Mouse (Mus musculus) stomach, postnatal 0 days (tissue): Measurements from ENCODE around the gene Tceal7. TPM values are rescaled to one million over a fixed set of nuclear protein-coding genes. Genes with fewer than 3 reads are reported as not detected.
"Not testable (repeated sequence)": the region's sequence is repeated elsewhere in the genome, so short reads cannot be mapped to it uniquely, and the experiment has no call there.

ENCODE experiments used
- ATAC-seq: fragments of 200-750 bp; cut with Nextera tagmentation; 2 replicates; pipeline ENCODE4 v1.8.0; 2017; ENCODE audit not compliant: low FRiP score, low TSS enrichment
- DNase-seq: peaks from one replicate; pipeline ENCODE4 v3.0.0-alpha.2; 2016; ENCODE audit warnings: low spot score
- H3K27ac ChIP-seq: fragments of 300-500 bp; sonication (generic); replicated peaks from 2 replicates; pipeline ENCODE4 v1.5.1; 2014; ENCODE audit warnings: mild to moderate bottlenecking, control low read depth
- H3K27me3 ChIP-seq: fragments of 300-500 bp; sonication (generic); 2 replicates; pipeline ENCODE4 v1.6.1; 2014; ENCODE audit warnings: low read length; ENCODE audit not compliant: control insufficient read depth, insufficient read depth
- H3K36me3 ChIP-seq: fragments of 300-500 bp; sonication (generic); 2 replicates; pipeline ENCODE4 v1.6.1; 2014; ENCODE audit warnings: low read length, mixed read lengths; ENCODE audit not compliant: control insufficient read depth, insufficient read depth
- H3K4me1 ChIP-seq: fragments of 300-500 bp; sonication (generic); replicated peaks from 2 replicates; pipeline ENCODE4 v1.6.1; 2014; ENCODE audit warnings: antibody characterized with exemption; ENCODE audit not compliant: control insufficient read depth, insufficient read depth
- H3K4me2 ChIP-seq: fragments of 300-500 bp; sonication (generic); replicated peaks from 2 replicates; pipeline ENCODE4 v1.6.1; 2014; ENCODE audit warnings: low read depth, mild to moderate bottlenecking, control low read depth, moderate library complexity
- H3K4me3 ChIP-seq: fragments of 300-500 bp; sonication (generic); 2 replicates; pipeline ENCODE4 v1.5.1; 2014; ENCODE audit warnings: low read depth, low read length, control low read depth
- H3K9ac ChIP-seq: fragments of 300-500 bp; sonication (generic); 2 replicates; pipeline ENCODE4 v1.6.1; 2014; ENCODE audit warnings: mild to moderate bottlenecking, low read length, control low read depth, mixed read lengths
- H3K9me3 ChIP-seq: fragments of 300-500 bp; sonication (generic); 2 replicates; pipeline ENCODE4 v1.6.1; 2016; ENCODE audit warnings: low read length; ENCODE audit not compliant: control insufficient read depth
- CTCF ChIP-seq: IDR thresholded peaks from 2 replicates; pipeline ENCODE4 v1.5.1; 2016; ENCODE audit warnings: antibody characterized with exemption, low read depth, mild to moderate bottlenecking, moderate library complexity
- EP300 ChIP-seq: optimal IDR thresholded peaks from 2 replicates; pipeline ENCODE3; 2016; ENCODE audit warnings: antibody characterized with exemption
- WGBS: fragments of 180-500 bp; shearing (Covaris S2); extraction: QIAGEN DNeasy Blood & Tissue Kit; methylation state at CpG from one replicate; pipeline ENCODE4 v1.1.7; 2014; 5-methylcytosine and 5-hydroxymethylcytosine counted together
- microRNA-seq: library from miRNA; unstranded; fragments of <30 nt; microRNA quantifications from one replicate; pipeline ENCODE4, GENCODE M21; 2016
- polyA plus RNA-seq: library from polyadenylated mRNA; unstranded; fragments of >200 nt; fragmentation: Nextera tagmentation; extraction: Ambion mirVana; gene quantifications from 2 replicates; pipeline ENCODE4 v1.2.1, GENCODE M21; 2015

The Tceal7 gene
- polyA plus RNA-seq, 1 experiment from 2014 or later = 0.84 TPM

DNA sequence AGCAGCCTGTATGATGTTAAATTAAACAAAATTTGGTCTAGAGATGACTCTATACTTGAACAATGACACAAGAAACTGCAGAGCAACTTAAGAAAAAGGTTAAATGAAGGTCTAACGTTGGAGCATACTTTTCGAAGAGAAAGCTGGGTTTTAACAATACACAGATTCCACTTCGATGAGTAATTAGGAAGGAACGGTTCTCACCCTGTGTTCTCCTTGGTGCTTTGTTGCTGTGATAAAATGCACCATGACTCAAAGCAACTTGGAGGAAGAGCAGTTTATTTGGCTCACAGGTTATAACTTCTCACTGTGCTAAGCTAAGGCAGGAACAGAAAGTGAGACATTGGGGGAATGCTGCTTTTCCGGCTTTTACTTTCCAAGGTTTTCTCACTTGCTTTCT is 53.1 kb downstream of the Tceal7 start:
- no peaks in the 10 kb centered on the region for H3K27me3 ChIP-seq
- ATAC-seq (no peak), DNase-seq (no peak)
- H3K9ac ChIP-seq = no peak overlapping the region
- 51% methylated on average over 5 of the region's 5 CpGs for WGBS
- H3K4me1 ChIP-seq = no peaks in the 10 kb centered on the region
- no peaks in the 10 kb centered on the region for H3K36me3 ChIP-seq
- no peaks in the 10 kb centered on the region for H3K9me3 ChIP-seq
- H3K27ac ChIP-seq = no peak overlapping the region
- no peak overlapping the region for H3K4me2 ChIP-seq
- no peak overlapping the region for H3K4me3 ChIP-seq
- TF ChIP-seq CTCF = no peak
- no peak for TF ChIP-seq EP300

DNA sequence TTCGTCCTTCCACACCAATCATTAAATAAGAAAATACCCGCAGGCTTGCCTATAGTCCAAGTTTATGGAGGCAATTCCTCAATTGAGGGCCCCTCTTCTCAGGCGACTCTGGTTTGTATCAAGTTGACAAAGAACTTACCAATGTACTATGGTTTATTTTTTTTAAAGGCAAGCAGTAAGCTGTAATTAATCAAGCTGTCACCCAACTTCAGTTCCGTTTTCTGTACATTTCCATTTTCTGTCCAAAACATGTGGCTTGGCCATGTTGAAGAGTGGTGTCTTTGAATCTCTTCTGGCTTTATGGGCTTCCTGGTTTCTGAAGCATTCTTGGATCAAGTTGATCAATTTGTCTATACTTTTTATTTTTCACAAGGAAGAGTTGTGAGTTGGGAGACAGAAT is 53.6 kb downstream of the Tceal7 start:
- H3K36me3 ChIP-seq = no peaks in the 10 kb centered on the region
- H3K27me3 ChIP-seq = no peaks in the 10 kb centered on the region
- ATAC-seq (no peak), DNase-seq (no peak)
- no peak overlapping the region for H3K4me2 ChIP-seq
- H3K4me1 ChIP-seq = no peaks in the 10 kb centered on the region
- no peaks in the 10 kb centered on the region for H3K9me3 ChIP-seq
- H3K9ac ChIP-seq = no peak overlapping the region
- TF ChIP-seq CTCF (no peak), EP300 (no peak)
- H3K4me3 ChIP-seq = no peak overlapping the region
- H3K27ac ChIP-seq = no peak overlapping the region
- 51% methylated on average over 4 of the region's 4 CpGs for WGBS

DNA sequence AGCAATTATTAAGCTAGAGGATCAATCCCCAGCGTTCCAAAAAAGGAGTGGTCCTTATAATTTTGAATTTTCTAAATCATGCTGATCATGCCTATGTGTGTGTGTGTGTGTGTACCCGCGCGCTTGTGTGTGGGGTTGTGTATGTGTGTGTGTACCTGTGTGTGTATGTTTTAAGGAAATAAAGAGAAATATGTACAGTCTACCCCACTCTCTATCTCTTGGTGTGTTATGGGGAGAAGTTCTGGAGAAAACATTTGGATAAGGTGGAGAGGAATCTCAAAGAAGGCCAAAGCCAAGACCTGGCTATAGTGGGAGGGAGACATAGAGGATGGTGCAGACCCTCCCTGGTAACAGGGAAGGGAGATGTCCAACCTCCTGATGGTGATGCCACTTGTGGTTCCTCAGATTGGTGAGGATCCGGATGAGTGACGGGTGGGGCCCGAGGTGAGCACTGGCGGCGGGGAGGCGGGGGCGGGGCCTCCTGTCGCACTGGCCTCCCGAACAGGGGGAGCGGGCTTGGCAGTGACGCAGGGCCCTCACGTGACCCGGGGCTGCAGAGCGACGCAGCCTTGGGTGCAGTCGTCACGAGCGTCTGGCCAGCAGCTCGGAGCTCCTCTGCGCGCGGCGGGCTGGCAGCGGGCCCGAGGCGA is 55.3 kb downstream of the Tceal7 start, which contains the start of gene Bex3:
Gene Bex3 (plus strand): TSS at position 511 of the 650 bp plus-strand sequence.
- Histone ChIP-seq H3K9ac (0 out of 2 replicates have a peak within 1 kb of the TSS, but pooled peaks have one; percentile 18), H3K4me2 (peak within 1 kb of the TSS; percentile 35; the same call in 1 of the 2 replicates), H3K4me3 (peak within 1 kb of the TSS; percentile 40)
- not testable (repeated sequence) for DNase-seq, H3K27ac ChIP-seq, H3K36me3 ChIP-seq, H3K4me1 ChIP-seq, H3K9me3 ChIP-seq, H3K27me3 ChIP-seq
- WGBS = 64% methylated on average over 4 of the region's 30 CpGs
- ATAC-seq = peak; percentile 94

DNA sequence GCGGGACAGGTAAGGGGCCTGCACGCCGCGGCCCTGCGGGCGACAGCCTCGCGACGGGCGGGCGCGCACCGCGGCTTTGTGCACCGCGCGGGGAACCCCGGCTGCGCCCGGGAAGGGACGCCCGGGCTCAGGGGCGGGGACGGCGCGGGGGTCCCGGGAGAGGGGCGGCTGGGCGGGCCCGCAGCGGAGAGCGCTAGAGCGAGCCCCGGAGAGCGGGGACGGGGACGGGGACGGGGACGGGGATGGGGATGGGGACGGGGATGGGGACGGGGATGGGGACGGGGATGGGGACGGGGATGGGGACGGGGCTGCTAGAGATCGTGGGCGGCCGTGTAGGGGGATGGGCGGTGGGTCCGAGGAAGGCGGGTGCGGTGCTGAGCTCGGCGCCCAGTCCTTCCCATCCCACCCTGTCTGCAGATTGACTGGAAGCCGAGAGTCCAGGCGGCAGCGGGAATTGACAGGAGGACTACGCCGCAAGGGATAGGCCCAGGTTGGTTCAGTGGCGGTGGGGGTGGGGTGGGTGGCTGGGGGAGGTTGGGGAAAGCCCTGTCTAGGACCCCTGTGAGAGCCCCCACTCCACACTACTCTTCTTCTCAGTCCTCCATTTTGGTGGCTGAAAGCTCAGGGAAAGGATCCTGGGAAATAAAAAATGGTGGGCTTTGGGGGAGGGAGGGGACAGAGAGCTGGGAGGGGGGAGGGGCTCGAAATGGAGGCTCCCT is 56.0 kb downstream of the Tceal7 start:
- 0 out of 2 replicates have a peak overlapping the region, but pooled peaks have one; percentile 18 for H3K9ac ChIP-seq
- ATAC-seq = peak; percentile 64
- H3K36me3 ChIP-seq, H3K27me3 ChIP-seq, H3K4me1 ChIP-seq, H3K9me3 ChIP-seq, H3K27ac ChIP-seq: not testable (repeated sequence)
- DNase-seq = peak; percentile 15
- H3K4me2 ChIP-seq = peak overlapping the region; percentile 35; the same call in 1 of the 2 replicates
- 21% methylated on average over 13 of the region's 60 CpGs for WGBS
- peak overlapping the region; percentile 40 for H3K4me3 ChIP-seq

DNA sequence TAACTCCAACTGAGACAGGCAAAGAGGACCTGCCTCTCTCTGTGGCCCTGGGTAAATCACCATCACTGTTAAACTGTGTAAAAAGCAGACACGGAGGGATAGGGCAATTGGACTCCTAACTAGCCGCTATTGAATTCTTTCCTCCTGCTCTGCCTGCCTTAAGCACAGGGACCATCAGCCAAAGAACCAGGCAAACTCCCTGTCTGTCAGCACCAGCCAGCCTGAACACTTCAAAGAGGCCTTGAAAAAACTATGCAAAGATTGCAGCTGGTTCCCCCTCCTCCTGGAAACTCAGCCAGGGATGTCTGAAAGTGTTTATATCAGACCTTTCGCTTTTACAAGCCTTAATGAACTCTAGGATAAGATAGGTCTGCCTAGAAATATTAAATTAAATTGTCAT is 60.0 kb downstream of the Tceal7 start:
- 20% methylated on average over 3 of the region's 3 CpGs for WGBS

DNA sequence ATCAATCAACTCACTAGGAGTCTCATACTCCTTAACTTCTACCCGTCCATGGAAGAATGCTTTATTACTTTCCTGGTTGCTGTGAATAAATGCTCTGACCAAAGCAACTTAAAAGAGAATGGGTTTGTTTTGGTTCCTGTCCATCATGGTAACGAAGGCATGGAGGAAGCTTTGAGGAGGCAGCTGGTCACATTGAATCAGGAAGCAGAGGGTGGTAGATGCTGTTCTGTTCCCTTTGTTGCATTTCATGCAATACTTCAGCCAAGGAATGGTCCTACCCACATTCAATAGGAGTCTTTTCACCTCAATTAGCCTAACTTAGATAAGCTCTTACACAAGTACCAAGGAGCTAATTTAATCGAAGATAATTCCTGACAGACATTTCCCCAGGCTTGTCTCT is 60.8 kb downstream of the Tceal7 start:
- H3K27ac ChIP-seq = no peak overlapping the region
- no peaks in the 10 kb centered on the region for H3K9me3 ChIP-seq
- WGBS = 46% methylated on average over 3 of the region's 3 CpGs
- H3K9ac ChIP-seq = no peak overlapping the region
- no peak for TF ChIP-seq EP300
- no peak for TF ChIP-seq CTCF
- H3K27me3 ChIP-seq = no peaks in the 10 kb centered on the region
- DNase-seq (no peak), ATAC-seq (no peak)
- no peaks in the 10 kb centered on the region for H3K36me3 ChIP-seq
- no peak overlapping the region for H3K4me2 ChIP-seq
- H3K4me1 ChIP-seq = no peaks in the 10 kb centered on the region
- H3K4me3 ChIP-seq = no peak overlapping the region

More for the DNA sequence above, 60.0 kb downstream of the Tceal7 start:
- DNase-seq (no peak), ATAC-seq (no peak)
- Histone ChIP-seq H3K9ac (no peak overlapping the region), H3K4me1 (no peaks in the 10 kb centered on the region), H3K9me3 (no peaks in the 10 kb centered on the region), H3K27me3 (no peaks in the 10 kb centered on the region), H3K36me3 (no peaks in the 10 kb centered on the region), H3K27ac (no peak overlapping the region), H3K4me2 (no peak overlapping the region), H3K4me3 (no peak overlapping the region)
- TF ChIP-seq CTCF = no peak
- TF ChIP-seq EP300 = no peak

Small RNA genes lying within 50 kb of the gene (microRNA-seq; reads per million reads assigned to microRNA genes)
- not detected for gene Mir6383

Other genes starting within 250 kb of the Tceal7 start
- gene Arxes2, start 221.0 kb upstream of the Tceal7 start, polyA plus RNA-seq = 24.2 and 27.0 TPM in 2 replicates
- 11.3 and 11.6 TPM in 2 replicates for gene Arxes1, start 181.4 kb upstream of the Tceal7 start, polyA plus RNA-seq
- 54.2 and 56.5 TPM in 2 replicates for gene Bex2, start 146.5 kb upstream of the Tceal7 start, polyA plus RNA-seq
- 0.06 TPM in 1 of 2 replicates, not detected in the other for gene Nxf3, start 129.5 kb upstream of the Tceal7 start, polyA plus RNA-seq
- gene Bex4, start 75.8 kb upstream of the Tceal7 start, polyA plus RNA-seq = 27.7 and 28.7 TPM in 2 replicates
- gene Tceal8, start 42.4 kb upstream of the Tceal7 start, polyA plus RNA-seq = 108 and 118 TPM in 2 replicates
- 2.7 and 3.5 TPM in 2 replicates for gene Tceal5, start 10.9 kb upstream of the Tceal7 start, polyA plus RNA-seq
- gene Bex1, start 734 bp downstream of the Tceal7 start, polyA plus RNA-seq = 14.2 and 14.8 TPM in 2 replicates
- gene Tceal9, start 30.3 kb downstream of the Tceal7 start, polyA plus RNA-seq = 315 and 344 TPM in 2 replicates
- gene Bex3, start 55.5 kb downstream of the Tceal7 start, polyA plus RNA-seq = 174 and 185 TPM in 2 replicates